Mouse (Mus musculus): Measurements from ENCODE around the gene Gtsf2. TPM values are rescaled to one million over a fixed set of nuclear protein-coding genes. Genes with fewer than 3 reads are reported as not detected.

The Gtsf2 gene
- polyA plus RNA-seq, 1 experiment from 2014 or later: not detected

Other genes starting within 250 kb of the Gtsf2 start
- 124 and 125 TPM in 2 replicates for gene Cbx5, start 208.7 kb downstream of the Gtsf2 start, polyA plus RNA-seq (2015; fragmentation: Nextera tagmentation; extraction: Ambion mirVana)
- 1,025 and 1,038 TPM in 2 replicates for gene Hnrnpa1, start 208.0 kb downstream of the Gtsf2 start, polyA plus RNA-seq (2015; fragmentation: Nextera tagmentation; extraction: Ambion mirVana)
- gene Nfe2, start 190.1 kb downstream of the Gtsf2 start, polyA plus RNA-seq (2015; fragmentation: Nextera tagmentation; extraction: Ambion mirVana): 5.1 and 6.2 TPM in 2 replicates
- gene Copz1, start 175.8 kb downstream of the Gtsf2 start, polyA plus RNA-seq (2015; fragmentation: Nextera tagmentation; extraction: Ambion mirVana): 298 and 300 TPM in 2 replicates
- 0.42 and 0.48 TPM in 2 replicates for gene Gpr84, start 137.9 kb downstream of the Gtsf2 start, polyA plus RNA-seq (2015; fragmentation: Nextera tagmentation; extraction: Ambion mirVana)
- gene Zfp385a, start 108.4 kb downstream of the Gtsf2 start, polyA plus RNA-seq (2015; fragmentation: Nextera tagmentation; extraction: Ambion mirVana): 12.5 and 14.4 TPM in 2 replicates
- gene Itga5, start 81.7 kb downstream of the Gtsf2 start, polyA plus RNA-seq (2015; fragmentation: Nextera tagmentation; extraction: Ambion mirVana): 32.8 and 41.3 TPM in 2 replicates
- not detected in 2 replicates for gene Gtsf1, start 18.0 kb downstream of the Gtsf2 start, polyA plus RNA-seq (2015; fragmentation: Nextera tagmentation; extraction: Ambion mirVana)
- 1.7 and 1.9 TPM in 2 replicates for gene Nckap1l, start 5.3 kb upstream of the Gtsf2 start, polyA plus RNA-seq (2015; fragmentation: Nextera tagmentation; extraction: Ambion mirVana)
- gene Pde1b, start 54.6 kb upstream of the Gtsf2 start, polyA plus RNA-seq (2015; fragmentation: Nextera tagmentation; extraction: Ambion mirVana): 4.3 and 4.8 TPM in 2 replicates
- 18.9 and 21.5 TPM in 2 replicates for gene Ppp1r1a, start 89.5 kb upstream of the Gtsf2 start, polyA plus RNA-seq (2015; fragmentation: Nextera tagmentation; extraction: Ambion mirVana)
- gene Glycam1, start 116.6 kb upstream of the Gtsf2 start, polyA plus RNA-seq (2015; fragmentation: Nextera tagmentation; extraction: Ambion mirVana): not detected in 2 replicates